Mouse (Mus musculus) right cerebral cortex, adult 18-20 months (tissue): ENCODE measurements around the gene Slc31a1.

ENCODE experiments used
- DNase-seq: peaks from one replicate; pipeline ENCODE4 v3.0.0; 2022; ENCODE audit warnings: mixed read lengths

Slc31a1 gene

GRCm38 (mm10) chr4:62360088-62360804, at the start of gene Slc31a1, which contains the start of gene Fkbp15:
Slc31a1 (plus strand) TSS chr4:62360727.
Fkbp15 (minus strand) TSS chr4:62360548.
- peak; percentile 98 for DNase-seq

GRCm38 (mm10) chr4:62312821-62313220, 47.7 kb upstream of the Slc31a1 start:
- DNase-seq = no peak

GRCm38 (mm10) chr4:62313641-62314211, 46.8 kb upstream of the Slc31a1 start:
- DNase-seq = no peak

GRCm38 (mm10) chr4:62314516-62314915, 46.0 kb upstream of the Slc31a1 start:
- DNase-seq = no peak

- no peak for DNase-seq
Observed at GRCm38 (mm10) chr4:62316456-62316855, 44.1 kb upstream of the Slc31a1 start.

GRCm38 (mm10) chr4:62318294-62318693, 42.2 kb upstream of the Slc31a1 start:
- DNase-seq = no peak

GRCm38 (mm10) chr4:62322684-62323083, 37.8 kb upstream of the Slc31a1 start:
- no peak for DNase-seq

- DNase-seq = no peak
Observed at GRCm38 (mm10) chr4:62326111-62326510, 34.4 kb upstream of the Slc31a1 start.

GRCm38 (mm10) chr4:62328941-62329660, 31.4 kb upstream of the Slc31a1 start:
- no peak for DNase-seq

- no peak for DNase-seq
Observed at GRCm38 (mm10) chr4:62331977-62332376, 28.6 kb upstream of the Slc31a1 start.

- DNase-seq = no peak
Observed at GRCm38 (mm10) chr4:62338536-62338935, 22.0 kb upstream of the Slc31a1 start.

GRCm38 (mm10) chr4:62344000-62344399, 16.5 kb upstream of the Slc31a1 start:
- DNase-seq = no peak

- no peak for DNase-seq
Observed at GRCm38 (mm10) chr4:62345827-62346226, 14.7 kb upstream of the Slc31a1 start.

GRCm38 (mm10) chr4:62347605-62348328, 12.8 kb upstream of the Slc31a1 start:
- DNase-seq = no peak

- no peak for DNase-seq
Observed at GRCm38 (mm10) chr4:62348329-62348705, 12.2 kb upstream of the Slc31a1 start.

- DNase-seq = no peak
Observed at GRCm38 (mm10) chr4:62349371-62349770, 11.2 kb upstream of the Slc31a1 start.

- DNase-seq = no peak
Observed at GRCm38 (mm10) chr4:62357631-62358148, 2.8 kb upstream of the Slc31a1 start.

- DNase-seq = no peak
Observed at GRCm38 (mm10) chr4:62359256-62359775, 1.2 kb upstream of the Slc31a1 start.

GRCm38 (mm10) chr4:62360805-62361455, 403 bp downstream of the Slc31a1 start:
- no peak for DNase-seq

- DNase-seq = no peak
Observed at GRCm38 (mm10) chr4:62361571-62361970, 1.0 kb downstream of the Slc31a1 start.

GRCm38 (mm10) chr4:62361997-62362396, 1.5 kb downstream of the Slc31a1 start:
- no peak for DNase-seq

- no peak for DNase-seq
Observed at GRCm38 (mm10) chr4:62362437-62362836, 1.9 kb downstream of the Slc31a1 start.
